Mouse (Mus musculus) ovary, postnatal 36 days (tissue): ENCODE results near the gene Lin28b.
"Not testable (repeated sequence)": the region's sequence is repeated elsewhere in the genome, so short reads cannot be mapped to it uniquely, and the experiment has no call there.

Experiments
- DNase-seq: peaks from one replicate; pipeline ENCODE4 v3.0.0; 2022; ENCODE audit warnings: low spot score, mixed read lengths

Lin28b gene

DNA sequence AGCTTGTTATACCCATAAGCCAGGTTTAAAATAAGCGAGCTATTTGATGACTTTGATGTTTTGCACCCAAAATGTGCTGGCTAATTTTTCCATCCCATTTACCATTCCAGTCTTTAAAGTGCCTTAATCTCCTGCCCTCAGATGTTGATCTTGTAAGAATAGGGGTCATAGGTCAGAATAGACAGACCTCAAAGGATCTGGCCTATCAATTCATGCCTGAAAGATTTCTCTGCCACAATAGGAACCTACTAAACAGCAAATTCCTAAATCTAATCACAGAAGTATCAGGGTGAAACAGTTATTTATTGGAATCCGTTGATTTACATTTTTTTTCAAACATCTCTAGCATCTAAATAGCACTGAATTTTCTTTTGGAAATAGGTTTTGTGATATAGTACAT lies 74.5 kb downstream of the Lin28b start:
- no peak for DNase-seq

DNA sequence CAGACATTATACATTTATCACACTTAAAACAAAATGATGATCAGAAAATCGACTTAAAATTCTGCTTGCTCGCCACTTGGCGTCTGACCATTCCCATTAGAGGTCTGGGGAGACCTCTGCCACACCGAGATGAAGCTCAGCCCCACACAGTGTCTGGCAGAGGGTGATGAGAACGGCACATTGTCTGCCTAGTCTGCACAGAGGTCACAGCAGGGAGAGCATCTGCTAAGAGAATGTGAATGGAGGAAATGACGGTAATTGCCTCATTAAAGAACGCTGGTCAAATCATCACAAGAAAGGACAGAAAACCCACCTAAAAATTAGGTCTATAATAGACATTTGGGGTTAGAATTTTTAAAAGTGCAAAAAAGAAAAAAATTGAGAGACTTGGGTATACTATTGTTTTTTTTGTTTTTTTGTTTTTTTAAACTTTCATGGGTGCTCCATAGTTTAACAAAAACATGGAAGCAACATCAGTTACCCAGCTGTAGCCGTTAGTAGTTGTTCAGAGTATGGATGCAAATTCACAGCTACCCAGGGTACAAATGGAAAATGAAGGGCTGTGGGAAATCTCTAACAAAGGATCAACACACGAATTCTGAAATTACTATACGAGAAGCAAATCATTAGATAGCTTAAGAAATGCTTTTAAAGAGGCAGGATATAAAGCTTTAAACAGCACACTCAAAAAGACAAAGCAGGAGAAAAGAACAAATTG lies 75.4 kb downstream of the Lin28b start:
- no peak for DNase-seq

DNA sequence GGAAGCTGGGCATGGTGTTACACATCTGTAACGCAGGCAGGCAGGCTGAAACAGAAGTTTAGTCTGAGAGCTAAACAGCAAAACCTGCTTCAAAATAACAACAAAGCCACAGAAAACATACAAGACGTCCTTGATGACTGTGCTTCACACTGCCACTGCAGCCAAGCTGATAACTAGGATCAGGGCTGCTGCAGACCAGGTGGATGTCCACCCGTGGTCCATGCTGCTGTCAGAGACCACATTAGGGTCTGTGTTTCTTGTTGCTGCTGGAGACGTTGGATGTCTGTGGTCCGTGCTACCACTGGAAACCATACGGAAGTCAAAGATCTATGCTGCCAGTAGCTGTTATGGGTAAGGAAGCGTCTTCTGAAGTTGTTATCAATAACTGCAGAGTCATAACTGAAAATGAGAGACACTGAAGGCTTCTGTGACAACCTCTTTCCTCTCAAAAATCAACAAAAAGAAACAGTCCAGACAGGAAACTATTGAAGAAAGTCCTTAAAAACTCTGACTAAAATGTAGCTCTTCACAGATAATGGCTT lies 86.4 kb downstream of the Lin28b start:
- no peak for DNase-seq

DNA sequence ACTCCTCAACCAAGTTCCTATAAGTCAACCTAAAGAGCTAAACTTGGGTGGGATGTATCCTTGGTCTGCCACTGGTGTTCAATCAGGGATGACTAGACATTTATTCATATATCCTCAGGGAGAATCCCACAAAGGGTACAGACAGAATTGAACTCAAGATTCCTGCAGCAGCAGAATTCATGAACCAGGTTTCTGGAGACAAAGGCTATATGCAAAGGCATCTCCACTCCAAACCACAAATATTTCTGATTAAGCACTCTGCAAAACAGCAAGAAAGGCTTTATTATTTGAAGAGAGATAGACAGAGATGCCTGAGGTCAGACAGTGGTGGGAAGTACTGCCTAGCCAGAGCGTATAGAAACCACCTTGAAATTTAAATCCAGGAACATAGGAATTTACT lies 88.0 kb downstream of the Lin28b start:
- no peak for DNase-seq

DNA sequence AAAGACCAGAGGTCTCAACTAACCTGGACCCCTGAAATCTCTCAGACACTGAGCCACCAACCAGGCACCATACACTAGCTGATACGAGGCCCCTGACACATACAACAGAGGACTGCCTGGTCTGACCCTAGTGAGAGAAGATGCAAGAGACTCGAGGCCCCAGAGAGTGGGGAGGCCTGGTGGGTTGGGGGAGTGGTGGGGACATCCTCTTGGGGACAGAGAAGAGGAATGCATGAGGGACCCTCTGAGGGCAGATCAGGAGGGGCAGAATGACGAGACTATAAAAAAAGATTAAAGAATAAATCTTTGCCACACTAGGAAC lies 103.6 kb downstream of the Lin28b start:
- no peak for DNase-seq

DNA sequence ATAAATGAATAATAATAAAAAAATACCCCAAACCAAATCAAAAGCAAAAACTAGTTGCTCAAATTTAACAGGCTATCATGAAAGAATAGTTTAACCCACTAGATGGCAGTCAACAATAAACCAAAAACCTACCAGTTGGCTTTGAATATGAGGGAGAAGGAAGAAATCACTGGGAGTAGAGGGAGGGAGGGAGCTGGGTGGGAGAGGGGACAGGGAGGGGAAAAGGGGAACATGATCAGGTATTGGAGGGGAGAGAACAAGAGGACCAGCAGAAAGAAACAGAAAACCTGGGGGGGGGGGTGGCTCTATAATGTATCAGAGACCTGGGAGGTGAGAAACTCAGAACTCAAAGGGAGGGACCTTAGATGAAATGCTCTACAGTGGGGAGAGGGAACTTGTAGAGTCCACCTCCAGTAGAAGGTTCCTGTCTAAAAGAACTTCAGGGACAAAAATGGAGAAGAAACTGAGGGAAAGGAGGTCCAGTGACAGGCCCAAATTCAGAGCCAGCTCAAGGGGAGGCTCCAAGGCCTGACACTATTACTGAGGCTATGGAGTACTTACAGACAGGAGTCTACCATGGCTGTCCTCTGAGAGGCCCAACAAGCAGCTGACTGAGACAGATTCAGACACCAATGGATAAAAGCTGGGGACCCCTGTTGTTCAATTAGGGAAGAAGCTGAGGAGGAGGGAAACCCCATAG lies 104.1 kb downstream of the Lin28b start:
- no peak for DNase-seq

DNA sequence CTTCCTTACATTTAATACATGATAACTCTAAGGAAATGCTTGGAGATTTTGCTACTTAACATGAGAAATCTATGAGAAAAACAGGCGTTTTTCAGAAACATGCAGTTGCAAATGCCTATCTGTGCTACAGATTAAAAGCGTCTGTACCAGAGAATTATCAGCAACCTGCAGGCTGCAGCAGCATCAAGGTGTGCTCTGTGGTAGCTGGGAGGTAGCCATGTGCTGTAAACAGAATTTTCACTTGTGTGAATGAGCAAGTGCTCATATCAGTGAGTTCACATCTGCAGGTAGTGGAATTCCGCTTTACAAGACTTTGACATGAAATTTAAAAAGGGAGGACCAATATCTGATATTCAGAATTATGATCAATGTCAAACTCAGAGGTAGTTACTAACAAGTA lies 107.9 kb downstream of the Lin28b start:
- DNase-seq: no peak

DNA sequence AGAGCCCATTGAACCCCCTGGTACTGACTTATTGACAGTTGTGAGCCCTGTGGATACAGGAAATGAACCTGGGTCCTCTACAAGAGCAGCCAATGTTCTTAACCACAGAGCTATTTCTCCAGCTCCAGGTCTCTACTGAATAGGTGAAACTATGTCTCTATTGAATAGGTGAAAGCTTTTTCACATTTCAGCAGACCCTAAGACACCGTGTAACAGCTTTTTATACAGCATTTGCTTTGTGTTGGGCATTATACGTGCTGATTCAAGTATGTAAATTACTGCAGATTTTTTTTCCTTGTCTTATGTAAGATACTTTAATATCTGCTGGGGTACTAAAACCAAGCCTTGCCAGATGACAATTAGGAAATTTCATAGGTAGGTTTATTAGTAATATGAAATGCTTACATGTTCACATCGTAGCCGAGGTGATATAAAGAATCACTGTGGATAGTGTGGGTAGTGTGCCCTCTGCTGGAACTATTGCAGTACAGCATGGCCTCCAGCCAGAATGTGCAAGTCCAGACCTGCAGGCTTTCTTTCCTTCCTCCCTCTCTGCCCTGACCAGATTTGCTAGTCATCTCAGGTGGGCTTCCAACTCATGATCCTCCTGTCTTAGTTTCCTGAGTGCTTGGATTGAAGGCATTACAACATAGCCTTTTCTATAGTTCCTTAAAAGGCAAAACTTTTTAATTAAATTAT lies 113.1 kb downstream of the Lin28b start:
- peak; percentile 57 for DNase-seq

DNA sequence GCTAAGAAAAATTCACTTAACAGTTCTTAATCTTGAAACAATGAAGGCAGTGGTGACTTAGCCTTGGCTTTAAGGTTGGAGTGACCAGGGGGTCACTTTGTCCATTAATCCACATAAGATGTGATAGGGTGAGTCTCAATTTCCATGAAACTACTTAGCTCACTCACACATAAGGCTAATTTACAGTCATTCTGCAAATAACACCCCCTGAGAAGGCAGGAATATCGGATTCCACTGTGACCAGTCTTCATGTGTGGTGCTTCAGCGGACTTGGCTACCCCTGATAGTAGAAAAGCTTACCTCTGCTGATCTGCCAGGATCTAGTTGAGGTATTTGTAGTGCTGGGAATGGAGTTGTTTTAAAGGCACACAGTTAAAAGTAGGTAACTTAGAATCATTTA lies 115.7 kb downstream of the Lin28b start:
- DNase-seq: no peak

DNA sequence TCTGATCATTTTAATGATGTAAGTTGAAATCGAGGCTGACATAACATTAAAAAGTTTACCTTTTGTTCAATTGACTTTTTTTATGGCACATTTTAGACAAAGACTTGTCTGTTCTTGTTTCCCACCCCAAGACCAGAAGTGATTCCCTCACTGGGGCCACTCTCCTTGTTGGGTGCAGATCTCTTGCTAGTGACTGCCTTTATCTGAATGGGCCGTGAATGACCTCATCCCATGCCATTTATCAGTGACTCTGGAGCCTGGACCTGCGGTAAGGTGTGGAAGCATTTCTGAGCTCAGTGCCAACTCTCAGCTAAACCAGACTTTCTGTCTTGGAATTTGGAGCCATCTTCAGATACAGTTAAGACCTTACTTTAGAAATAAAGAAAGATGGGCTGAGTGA lies 116.6 kb downstream of the Lin28b start:
- DNase-seq: no peak

DNA sequence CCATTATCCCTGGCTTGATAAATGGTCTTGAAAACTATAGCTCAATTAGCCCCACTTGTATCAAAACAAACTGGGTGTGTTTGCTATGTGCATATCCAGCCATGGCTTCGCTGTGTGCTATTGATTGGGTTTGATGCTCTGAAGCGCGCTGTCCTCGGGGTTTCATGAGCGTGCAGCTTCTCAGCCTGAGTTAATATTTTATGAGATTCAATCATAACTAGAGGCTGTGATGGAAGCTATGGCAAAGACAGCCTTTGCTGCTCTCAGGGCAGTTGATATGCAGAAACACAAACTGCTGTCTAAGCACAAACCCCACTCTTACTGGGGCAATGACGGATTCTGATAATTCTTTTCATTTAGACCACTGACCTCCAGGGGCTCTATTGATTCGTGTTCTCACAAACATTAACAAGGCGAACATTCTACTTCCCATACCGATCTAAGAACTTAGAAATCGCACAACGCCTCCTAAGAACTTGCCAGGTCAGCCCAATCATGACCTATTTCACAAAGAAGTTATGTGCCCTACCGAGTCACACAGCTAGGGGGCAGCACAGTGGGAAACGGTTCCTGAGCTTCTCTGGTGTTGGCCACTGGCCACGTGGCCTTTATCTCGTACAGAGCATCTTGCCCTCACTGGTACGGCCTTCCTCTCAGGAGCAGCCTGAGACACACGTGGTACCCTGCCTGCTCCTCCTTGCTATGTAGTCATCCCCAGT lies 119.0 kb downstream of the Lin28b start:
- no peak for DNase-seq

DNA sequence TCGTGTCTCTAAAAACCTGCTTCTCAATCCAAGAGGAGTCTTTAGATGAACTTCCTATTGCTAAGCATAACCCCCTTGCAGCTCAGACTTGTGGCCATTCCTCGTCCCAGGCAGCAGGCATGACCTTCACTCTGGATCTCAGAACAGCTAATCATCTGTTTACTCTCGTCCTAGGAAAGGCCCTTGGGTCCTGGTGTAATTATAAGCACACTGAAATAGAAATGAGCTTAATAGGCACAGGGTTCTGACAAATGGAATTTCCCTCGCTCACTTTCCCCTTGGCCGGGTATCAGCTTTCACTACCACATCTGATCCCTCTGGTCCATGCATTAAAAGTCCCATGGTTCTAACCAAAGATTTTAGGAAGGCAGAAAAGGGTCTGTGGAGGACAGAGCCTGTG lies 122.8 kb downstream of the Lin28b start:
- DNase-seq: peak; percentile 9

DNA sequence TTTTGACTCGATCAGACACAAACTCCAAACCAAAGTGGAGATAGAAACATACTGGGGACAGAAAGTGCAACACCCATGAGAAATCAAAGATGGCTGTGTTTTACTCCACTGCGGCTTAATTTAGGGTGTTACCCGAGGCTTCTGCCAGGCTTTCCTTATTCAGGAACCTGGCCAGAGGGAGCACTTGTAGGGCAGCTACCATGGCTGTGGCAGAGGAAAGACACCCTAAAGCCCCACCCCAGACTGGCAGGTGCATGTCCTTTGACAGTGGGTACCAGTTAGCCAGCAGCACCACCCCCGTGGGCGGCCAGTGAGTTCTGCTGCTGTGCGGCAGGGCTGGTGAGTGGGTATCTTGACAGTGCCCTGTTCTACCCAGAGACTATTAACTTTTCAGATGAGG lies 130.1 kb downstream of the Lin28b start:
- no peak for DNase-seq

DNA sequence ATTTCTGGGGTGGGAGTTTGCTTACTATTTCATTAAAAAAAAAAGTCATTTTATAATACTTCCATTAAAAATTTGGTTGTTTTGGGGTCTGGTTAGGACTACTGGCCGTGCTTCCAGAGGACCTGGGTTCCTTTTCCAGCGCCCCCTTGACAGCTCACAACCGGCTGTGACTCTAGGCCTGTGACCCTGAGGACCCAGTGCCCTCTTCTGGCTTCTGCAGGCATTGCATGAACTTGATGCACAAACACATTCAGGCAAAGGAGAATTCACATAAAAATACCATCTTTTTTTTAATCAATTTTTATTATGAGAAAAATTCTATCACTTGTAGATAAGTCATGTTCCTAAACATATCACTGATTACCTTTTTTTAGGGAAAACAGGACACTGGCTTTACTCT lies 138.1 kb downstream of the Lin28b start:
- not testable (repeated sequence) for DNase-seq

DNA sequence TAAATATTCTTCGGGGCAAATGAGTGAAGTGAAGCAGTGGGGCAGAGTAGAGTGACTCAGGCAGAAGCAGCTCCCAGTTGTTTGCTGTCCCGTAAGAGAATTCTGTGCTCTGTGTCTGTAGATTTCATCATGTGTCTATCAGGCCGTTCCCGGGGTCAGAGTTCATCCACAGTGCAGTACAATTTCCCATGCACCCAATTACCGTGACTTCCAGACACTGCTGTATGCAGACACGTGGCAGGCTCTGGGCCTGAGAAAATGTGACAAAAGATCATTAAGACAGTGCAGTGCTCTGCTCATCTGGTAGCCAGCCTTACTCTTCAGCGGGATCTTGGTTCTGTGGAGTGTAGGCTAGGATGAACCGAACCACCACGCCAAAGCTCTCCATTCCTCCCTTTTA lies 141.0 kb downstream of the Lin28b start:
- DNase-seq: no peak

DNA sequence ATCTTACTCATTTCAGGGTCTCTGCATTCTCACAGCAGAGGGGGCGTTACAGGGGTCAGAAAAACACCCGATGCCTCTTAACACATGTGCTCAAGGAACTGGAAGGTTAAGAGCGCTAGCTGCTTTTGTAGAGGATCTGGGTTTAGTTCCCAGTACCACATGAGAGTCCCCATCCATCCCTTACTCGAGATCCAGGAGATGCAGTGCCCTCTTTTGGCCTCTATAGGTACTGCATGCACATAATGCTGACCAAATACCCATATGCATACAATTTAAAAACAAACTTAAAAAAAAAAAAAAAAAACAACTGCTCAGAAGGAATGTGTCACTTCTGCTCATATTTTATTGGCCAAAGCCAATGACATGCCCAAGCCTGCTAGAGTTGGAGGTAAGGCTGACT lies 141.8 kb downstream of the Lin28b start:
- DNase-seq: no peak

DNA sequence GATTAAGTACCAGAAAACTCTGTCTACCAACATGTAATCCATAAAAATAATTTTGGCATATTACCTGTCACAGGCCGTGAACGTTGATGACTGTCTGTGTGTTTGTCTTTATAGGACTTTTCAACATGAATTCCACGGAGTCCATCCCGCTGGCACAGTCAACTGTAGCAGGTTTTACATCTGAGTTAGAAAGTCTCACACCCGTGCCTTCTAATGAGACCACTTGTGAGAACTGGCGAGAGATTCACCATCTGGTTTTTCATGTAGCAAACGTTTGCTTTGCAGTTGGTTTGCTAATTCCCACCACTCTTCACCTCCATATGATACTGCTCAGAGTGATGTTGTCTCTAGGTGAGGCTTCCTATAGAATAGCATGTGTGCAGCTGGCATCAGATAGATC lies 147.1 kb downstream of the Lin28b start:
- DNase-seq: no peak

DNA sequence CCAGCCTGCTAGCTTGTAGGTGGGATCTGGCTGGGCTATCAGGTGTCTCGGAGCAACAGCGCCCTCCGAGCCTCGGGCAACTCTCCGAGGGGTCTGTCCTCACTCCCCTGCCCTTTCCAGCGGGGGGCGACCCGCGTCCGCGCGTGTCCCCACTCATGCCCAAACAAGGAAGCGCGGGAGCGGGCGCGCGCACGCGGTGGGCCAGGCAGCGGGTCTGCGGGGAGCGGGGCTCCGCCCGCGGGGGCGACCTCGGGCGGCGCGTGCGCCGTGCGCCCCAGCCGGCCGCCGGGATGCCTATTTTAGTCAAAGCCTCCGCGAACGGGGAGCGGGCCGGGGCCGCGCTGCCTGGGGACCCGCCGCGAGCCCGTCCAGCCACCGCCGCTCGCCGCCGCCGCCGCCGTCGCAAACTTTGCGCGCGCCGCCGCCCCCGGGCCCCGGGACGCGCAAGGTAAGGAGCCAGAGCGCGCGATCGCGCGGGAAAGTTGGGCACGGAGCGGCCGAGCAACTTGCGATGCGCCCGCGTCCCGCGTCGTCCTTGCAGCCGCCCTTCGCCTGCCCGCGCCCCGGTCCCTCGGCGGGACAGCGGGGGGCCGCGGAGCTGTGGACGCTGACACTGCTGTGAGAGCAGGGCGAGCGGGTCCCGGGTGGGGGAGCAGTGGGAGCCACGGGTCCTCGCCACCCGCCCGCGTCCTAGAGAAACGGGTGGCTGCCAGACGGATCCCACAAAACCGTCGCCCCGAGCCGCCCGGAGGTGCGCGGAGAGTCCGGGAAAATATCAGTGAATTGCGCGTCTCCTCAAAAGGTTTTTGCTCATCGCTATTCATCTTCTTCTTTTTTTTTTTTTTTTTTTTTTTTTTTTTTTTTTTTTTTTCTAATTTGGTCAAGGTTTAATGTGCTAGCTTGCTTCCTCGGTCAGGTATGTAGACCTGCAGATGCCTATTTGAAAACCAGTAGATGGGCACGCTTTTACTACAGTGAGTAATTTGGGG lies 150.5 kb downstream of the Lin28b start, which contains the start of gene Bves:
Bves (plus strand) TSS at position 339 of the 989 bp plus-strand sequence.
- DNase-seq: peak; percentile 58

DNA sequence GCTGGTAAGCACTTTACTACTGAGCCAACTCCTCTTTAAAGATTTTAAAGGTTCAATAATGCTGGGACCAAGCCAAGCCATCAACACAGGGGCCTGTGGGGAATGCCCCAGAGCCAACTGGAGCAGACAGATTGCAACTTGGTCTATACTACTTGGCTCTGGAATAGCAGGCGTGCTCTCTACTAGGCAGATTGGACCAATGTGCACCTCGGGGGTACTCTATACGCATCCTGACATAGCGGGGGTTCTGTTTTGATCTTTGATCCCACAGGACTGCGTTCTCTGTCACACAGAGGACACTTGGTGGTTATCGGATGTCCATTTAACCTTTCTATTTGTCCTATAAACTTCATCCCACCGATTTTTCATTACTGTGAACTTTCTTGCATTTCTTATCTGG lies 151.3 kb downstream of the Lin28b start:
- no peak for DNase-seq

DNA sequence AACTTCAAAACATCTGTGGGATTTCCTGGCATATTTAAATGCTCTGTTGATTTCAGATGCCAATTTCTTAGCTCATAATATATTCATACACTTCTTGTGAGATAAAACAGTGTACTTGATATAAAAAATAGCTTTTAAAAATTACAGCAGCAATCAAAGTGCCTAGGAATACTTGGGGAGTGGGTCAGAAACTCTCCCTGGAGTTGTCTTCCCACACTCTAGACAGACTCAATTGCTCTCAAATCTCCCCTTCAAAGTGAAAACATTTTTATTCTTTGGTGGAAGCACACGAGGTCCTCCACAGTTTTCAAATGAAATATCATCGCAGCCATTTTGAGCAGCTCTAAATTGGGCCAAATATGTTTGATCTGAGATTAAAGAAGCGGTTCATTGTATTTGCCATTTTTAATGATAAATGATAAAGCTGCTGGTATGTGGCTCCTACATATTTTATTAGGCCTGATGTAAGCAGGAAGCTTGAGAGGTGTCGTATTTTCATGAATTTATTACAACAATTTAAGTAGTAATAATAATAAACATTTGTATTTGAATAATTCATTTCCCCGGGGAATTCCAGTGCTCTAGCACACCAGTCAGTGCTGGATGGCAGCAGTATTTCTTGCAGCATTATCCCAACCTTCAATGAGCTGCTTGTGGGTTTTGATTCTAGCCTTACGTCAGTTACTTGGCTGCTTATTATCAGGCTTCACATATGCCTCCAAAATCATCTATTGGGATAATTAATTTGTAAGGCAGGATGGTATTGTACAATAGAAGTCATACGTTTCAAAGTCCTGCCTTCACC lies 157.8 kb downstream of the Lin28b start:
- DNase-seq: no peak
